Mouse (Mus musculus) E14TG2a.4 (cell line): Measurements from ENCODE around the gene Prr13.

Experiments
- H3K27me3 ChIP-seq: 2 replicates; pipeline ENCODE4 v1.6.1; 2014; ENCODE audit warnings: low read length, control low read depth; ENCODE audit not compliant: insufficient read depth
- H3K36me3 ChIP-seq: 2 replicates; pipeline ENCODE4 v1.6.1; 2014; ENCODE audit warnings: low read length, control low read depth; ENCODE audit not compliant: insufficient read depth
- H3K4me1 ChIP-seq: replicated peaks from 2 replicates; pipeline ENCODE4 v1.6.1; 2014; ENCODE audit warnings: low read depth, low read length, control low read depth
- H3K4me3 ChIP-seq: replicated peaks from 2 replicates; pipeline ENCODE4 v1.5.1; 2014; ENCODE audit warnings: mild to moderate bottlenecking, low read length
- H3K9me3 ChIP-seq: 2 replicates; pipeline ENCODE4 v1.6.1; 2014; ENCODE audit warnings: low read length, control low read depth
- CTCF ChIP-seq: conservative IDR thresholded peaks from 2 replicates; pipeline ENCODE4 v1.5.1; 2014; ENCODE audit warnings: low read length
- NANOG ChIP-seq: IDR thresholded peaks from 2 replicates; pipeline ENCODE4 v1.6.1; 2014; ENCODE audit warnings: borderline replicate concordance, low read length, mixed read lengths
- POU5F1 ChIP-seq: IDR thresholded peaks from 2 replicates; pipeline ENCODE4 v1.6.1; 2014; ENCODE audit warnings: low read length, borderline replicate concordance

Gene Prr13

DNA sequence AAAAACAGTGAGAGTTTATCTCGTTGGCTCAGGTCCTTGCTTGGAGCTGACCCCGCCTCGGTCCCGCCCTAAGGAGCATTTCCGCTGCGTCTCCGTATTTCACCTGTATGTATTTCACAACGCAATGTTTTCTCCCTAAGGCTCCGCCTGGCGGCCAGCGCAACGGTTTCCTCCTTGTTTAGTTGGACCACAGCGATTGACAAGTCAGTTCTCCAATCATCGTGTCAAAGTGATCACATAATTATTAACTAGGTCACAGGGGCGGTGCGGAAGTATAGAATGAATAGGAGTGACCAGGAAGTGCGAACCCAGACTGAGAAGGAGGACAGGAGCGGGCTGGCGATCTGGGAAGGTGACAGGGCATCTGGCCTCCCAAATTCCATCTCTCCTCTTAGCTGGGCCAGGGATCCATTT lies at the start of gene Prr13:
Gene Prr13 (plus strand): TSS at position 125 of the 414 bp plus-strand sequence.
- TF ChIP-seq NANOG, result 0 out of 2 replicates have a peak, but pooled peaks have one; percentile 13
- TF ChIP-seq POU5F1, result no peak
- TF ChIP-seq CTCF, result peak; percentile 35
- no peaks in the 10 kb centered on the region for H3K9me3 ChIP-seq
- H3K27me3 ChIP-seq, result no peaks in the 10 kb centered on the region
- H3K4me3 ChIP-seq, result peak within 1 kb of the TSS; percentile 80
- peaks cover 70% of the 10 kb centered on the region for H3K4me1 ChIP-seq
- peaks cover 27% of the 10 kb centered on the region for H3K36me3 ChIP-seq

DNA sequence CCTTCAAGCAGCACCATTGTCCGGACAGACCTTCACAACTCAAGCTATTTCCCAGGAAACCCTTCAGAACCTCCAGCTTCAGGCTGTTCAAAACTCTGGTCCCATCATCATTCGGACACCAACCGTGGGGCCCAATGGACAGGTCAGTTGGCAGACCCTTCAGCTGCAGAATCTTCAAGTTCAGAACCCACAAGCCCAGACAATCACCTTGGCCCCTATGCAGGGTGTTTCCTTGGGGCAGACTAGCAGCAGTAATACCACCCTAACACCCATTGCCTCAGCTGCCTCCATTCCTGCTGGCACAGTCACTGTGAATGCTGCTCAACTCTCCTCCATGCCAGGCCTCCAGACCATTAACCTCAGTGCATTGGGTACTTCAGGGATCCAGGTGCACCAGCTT lies 49.5 kb upstream of the Prr13 start:
- Histone ChIP-seq H3K9me3 (no peaks in the 10 kb centered on the region), H3K4me3 (peak overlapping the region; percentile 75), H3K4me1 (peaks cover 67% of the 10 kb centered on the region), H3K36me3 (peaks cover 70% of the 10 kb centered on the region), H3K27me3 (no peaks in the 10 kb centered on the region)
- TF ChIP-seq POU5F1 (no peak), NANOG (no peak), CTCF (no peak)

DNA sequence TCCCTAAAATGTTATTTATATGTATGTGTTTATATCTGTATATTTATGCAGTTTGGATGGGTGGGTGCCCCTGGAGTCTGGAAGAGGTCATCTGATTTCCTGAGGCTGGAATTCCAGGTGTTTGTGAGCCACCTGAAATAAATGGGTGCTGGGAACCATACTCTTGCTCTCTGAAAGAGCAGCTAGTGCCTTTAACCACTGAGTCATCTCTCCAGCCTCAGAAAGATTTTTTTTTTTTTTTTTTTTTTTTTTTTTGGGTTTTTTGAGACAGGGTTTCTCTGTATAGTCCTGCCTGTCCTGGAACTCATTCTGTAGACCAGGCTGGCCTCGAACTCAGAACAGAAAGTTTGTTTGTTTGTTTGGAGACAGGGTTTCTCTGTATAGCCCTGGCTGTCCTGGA lies 47.8 kb upstream of the Prr13 start:
- Histone ChIP-seq H3K4me1 (peaks cover 67% of the 10 kb centered on the region), H3K36me3 (peaks cover 84% of the 10 kb centered on the region), H3K9me3 (no peaks in the 10 kb centered on the region), H3K4me3 (peak overlapping the region; percentile 75), H3K27me3 (no peaks in the 10 kb centered on the region)
- TF ChIP-seq NANOG (no peak), POU5F1 (no peak)

DNA sequence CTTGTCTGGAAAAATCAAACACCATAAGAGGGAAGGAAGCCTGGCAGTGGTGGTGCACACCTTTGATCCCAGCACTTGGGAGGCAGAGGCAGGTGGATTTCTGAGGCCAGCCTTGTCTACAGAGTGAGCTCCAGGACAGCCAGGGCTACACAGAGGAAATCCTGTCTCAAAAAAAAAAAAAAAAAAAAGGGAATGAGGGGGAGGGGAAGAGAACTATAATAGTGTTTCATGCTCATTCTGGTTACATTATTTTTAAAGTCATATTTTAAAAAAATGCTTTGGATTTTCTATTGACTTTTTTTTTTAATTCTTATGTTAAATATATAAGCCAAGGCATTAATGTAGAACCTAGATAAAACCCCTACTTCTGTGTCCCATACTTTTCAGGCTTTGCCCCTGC lies 45.1 kb upstream of the Prr13 start:
- Histone ChIP-seq H3K27me3 (no peaks in the 10 kb centered on the region), H3K4me1 (peaks cover 60% of the 10 kb centered on the region), H3K36me3 (peaks cover 85% of the 10 kb centered on the region), H3K4me3 (no peak overlapping the region), H3K9me3 (no peaks in the 10 kb centered on the region)
- TF ChIP-seq CTCF (no peak), POU5F1 (no peak)

DNA sequence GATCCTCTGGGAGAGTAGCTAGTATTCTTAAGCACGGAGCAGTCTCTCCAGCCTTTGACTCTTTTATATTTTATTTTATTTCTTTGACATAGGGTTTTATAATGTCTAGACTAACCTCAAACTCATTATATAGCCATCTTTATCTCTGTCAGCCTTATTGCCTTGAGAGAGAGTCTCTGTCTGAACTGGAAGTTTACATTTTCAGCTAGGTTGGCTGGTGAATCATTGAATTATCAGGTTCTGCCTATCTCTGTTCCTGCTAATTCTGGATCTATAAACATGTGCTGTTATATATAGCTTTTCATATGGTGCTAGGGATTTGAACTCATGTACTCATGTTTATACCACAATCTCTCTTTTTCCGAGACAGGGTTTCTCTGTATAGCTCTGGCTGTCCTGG lies 41.3 kb upstream of the Prr13 start:
- no peak overlapping the region for H3K4me3 ChIP-seq
- H3K9me3 ChIP-seq, result no peaks in the 10 kb centered on the region
- peaks cover 38% of the 10 kb centered on the region for H3K4me1 ChIP-seq
- H3K36me3 ChIP-seq, result peaks cover 79% of the 10 kb centered on the region
- TF ChIP-seq CTCF (no peak), NANOG (no peak), POU5F1 (no peak)
- no peaks in the 10 kb centered on the region for H3K27me3 ChIP-seq

DNA sequence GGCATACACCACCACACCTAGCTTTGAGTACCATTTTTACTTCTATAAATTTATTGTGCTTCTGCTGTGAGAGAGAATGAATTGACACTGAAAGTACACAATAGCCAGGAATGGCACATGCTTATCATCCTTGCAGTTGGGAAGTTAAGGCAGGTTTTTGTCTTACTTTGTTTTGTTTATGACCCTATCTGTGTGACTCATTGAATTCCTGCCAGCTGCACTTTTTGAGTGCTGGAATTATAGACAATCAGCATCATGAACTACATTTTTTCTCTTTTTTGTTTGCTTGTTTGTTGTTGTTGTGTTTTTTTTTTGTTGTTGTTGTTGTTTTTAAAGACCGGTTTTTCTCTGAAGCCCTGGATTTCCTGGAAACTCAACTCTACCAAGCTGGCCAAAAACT lies 37.8 kb upstream of the Prr13 start:
- H3K9me3 ChIP-seq, result no peaks in the 10 kb centered on the region
- peaks cover 32% of the 10 kb centered on the region for H3K4me1 ChIP-seq
- H3K4me3 ChIP-seq, result no peak overlapping the region
- no peak for TF ChIP-seq NANOG
- TF ChIP-seq CTCF, result no peak
- no peak for TF ChIP-seq POU5F1
- no peaks in the 10 kb centered on the region for H3K27me3 ChIP-seq
- peaks cover 77% of the 10 kb centered on the region for H3K36me3 ChIP-seq

DNA sequence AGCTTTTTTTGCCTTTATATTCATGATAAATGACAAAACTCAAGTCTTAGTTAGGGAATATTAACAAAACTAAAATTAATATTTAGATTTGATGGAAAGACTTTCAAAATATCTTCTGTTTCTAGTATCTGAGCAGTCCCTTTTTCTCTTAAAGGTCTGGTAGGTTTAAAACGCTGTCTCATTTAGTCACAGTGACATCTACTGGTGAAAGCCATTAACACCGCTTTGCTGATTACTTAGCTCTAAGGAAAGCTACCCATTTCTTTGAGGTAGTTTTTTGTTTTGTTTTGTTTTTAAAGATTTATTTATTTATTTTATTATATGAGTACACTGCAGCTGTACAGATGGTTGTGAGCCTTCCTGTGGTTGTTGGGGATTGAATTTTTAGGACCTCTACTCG lies 37.4 kb upstream of the Prr13 start:
- peaks cover 81% of the 10 kb centered on the region for H3K36me3 ChIP-seq
- no peaks in the 10 kb centered on the region for H3K27me3 ChIP-seq
- H3K9me3 ChIP-seq, result no peaks in the 10 kb centered on the region
- peaks cover 37% of the 10 kb centered on the region for H3K4me1 ChIP-seq
- TF ChIP-seq CTCF (peak; percentile 54), POU5F1 (no peak)
- H3K4me3 ChIP-seq, result no peak overlapping the region

DNA sequence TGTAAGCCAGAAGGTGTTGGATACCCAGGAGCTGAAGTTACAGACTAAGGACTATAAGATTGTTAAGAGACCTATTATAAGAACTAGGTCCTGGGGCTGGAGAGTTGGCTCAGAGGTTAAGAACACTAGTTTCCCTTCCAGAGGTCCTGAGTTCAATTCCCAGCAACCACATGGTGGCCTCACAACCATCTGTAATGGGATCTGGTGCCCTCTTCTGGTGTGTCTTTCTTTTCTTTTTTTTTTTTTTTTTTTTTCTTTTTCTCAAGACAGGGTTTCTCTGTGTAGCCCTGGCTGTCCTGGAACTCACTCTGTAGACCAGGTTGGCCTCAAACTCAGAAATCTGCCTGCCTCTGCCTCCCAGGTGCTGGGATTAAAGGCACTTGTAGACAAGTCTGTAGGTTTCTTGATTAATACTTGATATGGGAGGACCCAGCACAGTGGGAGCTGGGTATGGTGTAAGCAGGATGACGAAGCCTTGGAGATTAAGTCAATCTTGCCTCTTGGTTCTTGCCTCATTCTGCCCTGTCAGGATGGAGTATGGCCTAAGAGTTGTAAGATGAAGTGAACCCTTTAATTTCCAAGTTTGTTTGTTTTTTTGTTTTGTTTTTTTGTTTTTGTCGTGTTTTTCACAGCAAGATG lies 35.1 kb upstream of the Prr13 start:
- TF ChIP-seq NANOG (no peak), POU5F1 (no peak), CTCF (no peak)
- Histone ChIP-seq H3K27me3 (no peaks in the 10 kb centered on the region), H3K36me3 (peaks cover 84% of the 10 kb centered on the region), H3K9me3 (no peaks in the 10 kb centered on the region), H3K4me3 (no peak overlapping the region), H3K4me1 (peaks cover 31% of the 10 kb centered on the region)

DNA sequence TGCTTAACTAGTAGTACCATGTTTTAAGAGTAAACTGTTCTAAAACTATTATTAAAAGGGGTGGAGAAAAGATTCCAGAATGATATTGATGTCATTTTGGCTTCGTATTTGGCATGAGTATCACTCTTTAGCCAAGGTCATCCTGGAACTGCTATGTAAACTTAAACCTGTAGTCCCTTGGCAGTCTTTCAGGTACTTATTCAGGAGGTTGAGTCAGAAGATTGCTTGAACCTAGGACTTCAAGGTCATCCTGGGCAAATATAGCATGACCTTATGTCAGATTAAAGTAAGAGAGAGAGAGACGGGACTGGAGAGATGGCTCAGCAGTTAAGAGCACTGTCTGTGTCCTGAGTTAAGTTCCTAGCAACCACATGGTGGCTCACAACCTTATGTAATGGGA lies 34.2 kb upstream of the Prr13 start:
- H3K4me3 ChIP-seq, result no peak overlapping the region

More for the DNA sequence above, 34.2 kb upstream of the Prr13 start:
- H3K27me3 ChIP-seq, result no peaks in the 10 kb centered on the region
- TF ChIP-seq POU5F1 (no peak), CTCF (no peak), NANOG (no peak)
- H3K4me1 ChIP-seq, result peaks cover 26% of the 10 kb centered on the region
- H3K9me3 ChIP-seq, result no peaks in the 10 kb centered on the region
- H3K36me3 ChIP-seq, result peaks cover 84% of the 10 kb centered on the region
